Mouse (Mus musculus) layer of hippocampus, postnatal 10 days (tissue): ENCODE results near the gene Sag. TPM values are rescaled to one million over a fixed set of nuclear protein-coding genes. Genes with fewer than 3 reads are reported as not detected.

Source experiments
- DNase-seq, 2 experiments: peaks; one replicate each; pipeline ENCODE4 v3.0.0; 2021; ENCODE audit warnings: low spot score in 2 of 2
- long read RNA-seq: library from polyadenylated mRNA; stranded (forward); transcript quantifications from one replicate; pipeline ENCODE4 v2.0.0, GENCODE M21; 2023
- total RNA-seq, 2 experiments: library from RNA; stranded (reverse); gene quantifications; 2 replicates each; pipeline ENCODE4 v1.2.3; 2021

Sag gene
- 1 to 10 TPM; 1.8 to 2.2 TPM for total RNA-seq
- long read RNA-seq, partial matches to known transcripts, result 0 of 2 reads
- long read RNA-seq, other reads (novel, unspliced or antisense), result 2 of 2 reads

DNA sequence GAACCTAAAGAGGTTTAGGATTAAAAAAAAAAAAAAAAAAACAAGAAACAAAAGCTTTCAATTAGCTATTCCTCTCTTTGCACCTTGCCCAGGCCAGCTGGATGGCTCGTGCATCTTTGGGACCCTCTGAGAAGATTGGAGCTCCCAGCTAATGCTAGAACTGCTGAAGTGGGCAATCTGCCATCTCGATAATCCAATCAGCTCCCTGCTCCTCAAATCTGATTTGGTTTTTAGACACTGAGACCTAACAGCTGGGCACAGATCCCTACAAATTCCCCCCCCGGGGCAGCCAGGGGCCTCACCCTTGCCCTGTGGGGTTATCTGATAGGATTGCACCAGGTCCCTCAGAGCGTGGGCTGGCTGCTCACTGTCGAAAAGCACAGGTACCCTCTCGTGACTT is at the start of gene Sag:
Gene Sag (plus strand): TSS at position 105 of the 400 bp plus-strand sequence.
- DNase-seq, result no peak

DNA sequence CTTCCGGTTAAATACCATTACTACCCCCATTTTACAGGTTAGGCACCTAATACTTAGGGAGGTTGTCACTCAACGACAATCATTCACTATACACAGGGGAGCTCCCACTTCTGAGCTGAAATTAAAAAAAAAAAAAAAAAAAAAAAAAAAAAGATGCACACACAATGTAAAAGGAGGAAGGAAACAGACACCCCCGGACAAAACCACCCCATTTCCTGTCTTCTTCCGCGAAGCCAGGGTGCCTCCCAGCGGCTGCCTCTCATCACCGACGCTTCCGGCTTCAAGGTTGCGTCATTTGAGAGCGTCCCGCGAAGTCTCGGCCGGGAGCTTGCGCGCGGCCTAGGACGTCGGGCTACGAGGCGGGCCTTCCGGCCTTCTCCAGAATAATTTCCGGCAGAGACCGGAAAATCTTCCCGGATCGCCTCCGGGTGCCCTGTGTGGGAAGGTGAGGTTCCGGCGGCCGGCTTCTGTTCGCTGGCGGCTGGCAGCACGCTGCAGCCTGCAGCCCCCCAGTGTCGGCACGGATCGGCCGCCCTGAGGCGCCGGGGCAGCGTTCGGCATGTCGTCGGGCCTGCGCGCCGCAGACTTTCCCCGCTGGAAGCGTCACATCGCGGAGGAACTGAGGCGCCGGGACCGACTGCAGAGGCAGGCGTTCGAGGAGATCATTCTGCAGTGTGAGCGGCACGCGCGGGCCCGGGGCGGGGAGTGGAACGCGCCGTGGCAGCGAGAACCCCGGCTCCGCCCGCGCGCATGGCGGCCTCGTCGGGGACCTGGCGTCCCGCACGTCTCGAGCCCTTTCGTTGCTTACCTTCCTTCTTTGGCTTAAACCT is 47.6 kb upstream of the Sag start, which contains the start of gene Atg16l1:
Gene Atg16l1 (plus strand): TSS at position 230 of the 830 bp plus-strand sequence.
- DNase-seq, result peak; percentile 92 to 95

DNA sequence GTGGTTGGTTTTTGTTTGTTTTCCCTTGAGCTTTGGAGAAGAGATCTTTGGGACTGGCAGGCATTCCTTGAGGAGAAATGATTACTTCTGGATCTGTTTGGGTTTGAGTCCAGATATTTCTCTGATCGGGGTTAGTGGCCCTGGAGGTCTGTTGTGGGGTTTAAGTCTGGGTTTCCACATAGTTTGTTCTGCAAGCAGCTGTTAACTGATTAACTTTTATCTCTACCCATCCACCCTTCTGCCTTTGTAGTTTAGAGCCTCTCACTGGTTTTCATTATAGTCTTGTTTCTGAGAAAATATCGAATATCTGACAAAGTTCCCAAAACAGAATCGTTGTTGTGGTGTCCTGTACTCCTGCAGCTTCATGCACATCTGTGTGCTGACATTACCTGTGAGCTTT is 39.7 kb upstream of the Sag start:
- no peak for DNase-seq

DNA sequence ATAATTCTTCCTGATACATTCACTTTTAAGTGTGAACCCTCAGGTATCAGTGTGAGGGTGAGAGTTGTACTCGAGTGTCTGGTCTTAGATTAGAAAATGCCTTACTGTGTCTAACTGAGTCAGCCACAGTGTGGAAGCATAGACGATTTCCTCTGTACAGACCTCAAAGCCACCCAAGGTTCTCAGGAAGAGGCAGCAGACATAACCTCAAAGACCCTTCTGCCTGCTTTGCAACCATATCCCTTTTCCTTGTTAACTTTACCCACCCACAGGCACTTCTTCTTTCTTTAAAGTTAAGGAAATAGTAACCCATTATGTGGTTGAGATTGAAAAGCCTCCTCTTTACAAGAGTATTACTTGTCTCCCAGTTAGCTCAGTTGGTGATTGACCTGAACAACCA is 37.7 kb upstream of the Sag start:
- DNase-seq, result no peak

DNA sequence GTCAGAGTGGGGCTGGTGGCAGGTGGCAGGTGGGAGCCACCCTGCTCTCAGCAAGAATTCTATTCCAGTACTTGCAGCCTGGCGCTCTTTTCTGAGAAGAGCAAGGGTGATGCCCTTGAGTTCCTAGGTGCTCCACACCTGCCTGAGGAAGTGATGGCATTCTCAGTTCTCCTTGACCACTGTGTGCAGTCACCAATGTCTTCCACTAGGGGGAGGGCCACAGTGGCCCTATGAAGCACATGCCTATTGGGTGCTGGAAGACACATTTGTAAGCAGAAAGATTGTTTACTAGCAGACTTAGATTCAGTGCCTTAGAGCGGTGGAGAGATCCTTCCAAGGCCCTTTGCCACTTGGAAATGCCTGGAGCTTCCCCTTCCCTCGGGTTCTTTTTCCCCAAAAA is 37.2 kb upstream of the Sag start:
- DNase-seq, result no peak

DNA sequence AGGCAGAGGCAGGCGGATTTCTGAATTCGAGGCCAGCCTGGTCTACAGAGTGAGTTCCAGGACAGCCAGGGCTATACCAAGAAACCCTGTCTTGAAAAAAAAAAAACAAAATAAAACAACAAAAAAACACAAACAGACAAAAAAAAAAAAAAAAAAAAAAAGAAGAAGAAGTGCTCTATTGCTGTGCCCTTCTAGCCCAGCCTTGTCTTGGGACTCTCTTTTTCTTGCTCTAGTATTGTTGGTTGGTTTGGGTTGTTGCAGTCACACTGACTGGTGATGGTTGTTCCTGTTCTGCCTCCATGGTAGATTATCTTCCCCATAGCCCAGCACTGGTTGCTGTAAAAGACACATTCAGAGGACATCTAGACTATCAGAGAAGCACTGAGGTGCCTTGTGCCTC is 34.2 kb upstream of the Sag start:
- no peak for DNase-seq

DNA sequence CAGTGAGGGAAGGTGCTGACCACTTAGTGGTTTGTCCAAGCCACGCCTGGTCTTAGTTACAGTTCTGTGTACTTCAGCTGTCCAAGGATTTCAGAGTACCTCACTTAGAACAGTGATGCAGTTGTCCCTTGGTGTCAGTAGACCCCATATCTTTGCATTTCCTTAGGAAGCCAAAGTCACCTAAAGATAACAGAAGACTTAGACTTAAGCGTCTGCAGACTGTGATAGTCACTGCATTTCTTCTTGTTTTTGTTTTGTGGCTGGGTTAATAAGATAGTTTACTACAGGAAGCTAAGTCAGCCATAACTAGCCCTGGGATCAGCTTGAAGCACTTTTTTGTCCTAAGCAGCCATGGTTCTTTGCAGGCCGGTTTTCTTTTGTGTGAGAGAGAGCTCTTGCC is 33.0 kb upstream of the Sag start:
- no peak for DNase-seq

DNA sequence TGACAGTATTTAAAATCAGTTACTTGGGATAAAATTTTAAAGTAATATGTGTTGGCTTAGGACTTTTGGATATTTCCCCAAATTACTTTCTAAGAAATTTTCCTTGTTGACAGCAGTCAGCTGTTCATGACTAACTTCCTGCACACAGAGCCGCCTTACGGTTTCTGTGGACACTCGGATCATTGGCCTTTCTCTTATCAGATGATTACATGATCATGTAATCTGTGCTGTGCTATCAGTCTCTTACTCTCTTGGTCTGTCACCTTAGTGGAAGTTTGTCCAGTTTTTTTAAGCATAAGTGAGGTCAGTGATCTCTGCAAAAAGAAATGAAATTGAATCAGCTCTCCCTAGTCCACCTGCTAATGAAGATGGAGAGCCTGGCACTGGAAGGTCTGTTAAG is 31.8 kb upstream of the Sag start:
- no peak for DNase-seq

DNA sequence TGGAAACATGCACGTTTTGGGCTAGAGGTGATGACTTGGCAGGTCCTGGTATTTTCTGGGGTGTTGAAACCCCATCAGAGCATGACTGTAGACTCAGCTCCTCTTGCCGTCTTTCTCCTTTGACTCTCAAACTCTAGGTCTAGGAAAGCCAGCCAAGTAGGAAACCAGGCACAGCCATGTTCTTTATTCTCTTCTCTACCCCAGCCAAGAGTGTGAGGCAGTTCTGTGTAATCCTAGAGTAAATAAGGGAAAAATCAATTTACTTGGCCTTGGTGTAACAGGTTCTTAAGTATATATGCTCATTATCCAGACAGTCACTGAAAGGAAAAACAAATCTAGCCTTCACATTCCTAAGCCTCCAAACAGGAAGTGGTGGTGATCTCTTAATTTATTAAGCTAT is 30.1 kb upstream of the Sag start:
- DNase-seq, result no peak

DNA sequence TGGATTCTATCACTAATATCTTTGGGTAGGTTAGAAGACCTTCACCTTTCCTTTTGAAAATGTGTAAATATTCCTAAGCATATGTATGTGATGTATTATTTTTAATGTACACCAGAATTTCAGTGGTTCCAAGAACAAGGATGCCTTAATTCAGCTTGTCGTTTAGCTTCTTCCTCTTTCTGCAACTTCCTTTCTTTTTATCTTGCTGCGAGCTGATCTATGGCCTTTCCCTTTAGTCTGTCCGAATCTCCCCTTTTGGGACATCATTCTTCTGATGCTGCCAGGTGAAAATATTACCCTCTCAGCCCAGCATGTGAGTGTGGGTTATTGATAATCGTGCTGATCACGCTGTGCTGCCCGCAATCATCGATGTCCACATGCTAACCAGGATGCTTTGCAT is 28.6 kb upstream of the Sag start:
- no peak for DNase-seq

DNA sequence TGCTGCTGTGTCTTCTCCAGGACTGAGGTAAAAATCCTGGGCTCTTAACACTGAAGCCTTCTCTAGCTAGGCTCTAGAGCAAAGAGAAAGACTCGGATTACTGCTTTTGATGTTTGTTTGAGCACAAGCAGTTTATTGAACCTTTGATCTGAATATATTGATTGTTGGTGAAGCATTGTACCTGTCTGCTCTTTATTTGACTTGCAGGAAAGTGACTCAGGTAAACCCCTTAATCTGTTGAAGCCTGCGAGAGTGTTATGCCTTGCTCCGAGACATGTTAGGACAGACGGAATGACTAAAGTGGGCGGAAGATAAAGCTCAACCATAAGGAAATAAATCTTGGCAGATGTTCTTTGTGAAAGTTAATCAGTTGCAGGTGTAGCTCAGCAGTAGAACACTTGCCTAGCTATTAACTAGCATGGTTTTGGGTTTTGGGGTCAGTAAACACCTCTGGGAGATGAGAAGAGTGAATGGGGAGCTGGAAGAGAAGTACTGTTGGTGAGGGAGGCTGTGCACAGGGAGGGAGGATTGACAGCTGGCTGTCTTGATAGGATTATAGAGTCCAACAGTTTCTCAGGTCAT is 24.2 kb upstream of the Sag start:
- DNase-seq, result no peak

DNA sequence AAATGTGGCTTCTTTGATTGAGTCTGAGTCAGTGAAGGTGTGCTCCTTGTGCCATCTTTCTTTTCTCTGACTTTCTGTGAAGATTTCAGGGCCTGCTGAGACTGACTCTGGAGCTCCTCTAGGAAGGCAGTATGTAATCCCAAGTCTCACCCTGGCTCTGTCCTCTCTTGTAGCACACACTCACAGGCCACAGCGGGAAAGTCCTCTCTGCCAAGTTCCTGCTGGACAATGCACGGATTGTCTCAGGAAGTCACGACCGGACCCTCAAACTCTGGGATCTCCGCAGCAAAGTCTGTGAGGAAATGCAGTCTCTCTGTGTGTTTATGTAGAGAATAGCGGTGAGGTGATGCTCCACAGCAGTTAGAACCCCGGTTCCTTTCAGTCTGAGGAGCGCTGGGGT is 17.8 kb upstream of the Sag start:
- DNase-seq, result no peak

DNA sequence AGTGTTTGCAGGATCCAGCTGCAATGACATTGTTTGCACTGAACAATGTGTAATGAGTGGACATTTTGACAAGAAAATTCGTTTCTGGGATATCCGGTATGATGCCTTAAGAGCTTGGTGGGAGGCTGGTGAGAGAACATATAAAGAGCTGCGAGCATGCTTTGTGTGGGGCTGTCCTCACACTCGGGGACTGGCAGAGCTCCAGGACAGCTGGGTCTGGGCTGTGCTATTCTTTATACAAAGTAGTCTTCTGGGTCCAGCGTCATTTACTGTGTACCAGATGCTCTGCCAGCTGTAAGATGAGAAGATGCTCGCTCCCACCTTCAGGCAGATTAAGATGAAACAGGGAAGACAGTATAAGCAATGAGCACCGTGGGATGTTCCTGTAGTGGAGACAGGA is 17.2 kb upstream of the Sag start:
- peak; percentile 59 to 70 for DNase-seq

DNA sequence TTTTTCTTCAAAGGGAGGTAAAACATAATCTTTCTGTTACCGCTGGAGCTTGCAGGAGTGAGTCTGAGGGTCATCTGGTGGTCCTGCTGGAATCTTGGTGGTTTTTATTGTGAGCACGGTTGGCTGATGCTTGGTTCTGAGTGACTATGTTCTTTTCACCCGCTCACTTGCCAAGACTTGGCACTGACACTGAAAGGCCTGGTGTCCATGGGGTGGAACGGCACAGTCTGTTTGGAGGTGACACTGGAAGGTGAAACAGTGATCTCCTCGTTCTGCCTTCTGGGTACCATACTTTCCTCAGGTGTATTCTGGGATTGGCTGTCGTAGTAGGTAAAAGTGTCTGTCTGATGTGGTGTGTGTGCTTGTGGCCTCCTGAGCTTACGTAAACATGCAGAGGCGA is 13.8 kb upstream of the Sag start:
- no peak for DNase-seq

DNA sequence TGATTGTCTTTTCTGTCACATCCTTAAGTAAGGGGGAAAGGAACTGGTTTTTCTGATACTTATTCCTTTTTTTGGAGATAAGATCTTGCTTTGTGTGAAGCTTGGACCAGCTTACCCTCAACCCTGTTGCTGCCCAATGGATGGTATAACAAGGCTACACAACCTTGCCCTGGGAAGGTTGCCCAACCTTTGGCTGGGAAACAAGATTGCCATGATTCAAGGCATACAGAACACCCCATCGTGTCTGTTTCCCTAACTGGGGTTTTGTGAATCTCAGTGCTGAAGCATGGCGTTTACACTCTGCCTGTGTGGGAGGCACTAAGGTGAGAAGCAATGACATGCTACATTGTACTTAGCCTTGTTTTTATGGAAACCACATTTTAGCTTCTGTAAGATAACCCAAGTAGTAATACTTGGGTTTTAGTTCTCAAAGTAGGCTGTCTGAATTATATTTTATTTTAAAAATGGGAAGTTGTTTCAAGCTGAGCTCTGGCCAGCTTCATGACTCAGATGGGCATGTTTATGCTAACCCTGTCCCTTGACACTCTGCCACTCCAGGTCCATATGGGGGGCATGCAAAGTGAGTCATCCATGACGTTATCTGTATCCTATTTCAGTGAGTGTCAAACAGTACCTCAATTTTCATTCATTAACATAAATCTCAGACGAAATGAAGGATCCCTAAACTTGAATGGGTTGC is 10.9 kb upstream of the Sag start:
- DNase-seq, result no peak

DNA sequence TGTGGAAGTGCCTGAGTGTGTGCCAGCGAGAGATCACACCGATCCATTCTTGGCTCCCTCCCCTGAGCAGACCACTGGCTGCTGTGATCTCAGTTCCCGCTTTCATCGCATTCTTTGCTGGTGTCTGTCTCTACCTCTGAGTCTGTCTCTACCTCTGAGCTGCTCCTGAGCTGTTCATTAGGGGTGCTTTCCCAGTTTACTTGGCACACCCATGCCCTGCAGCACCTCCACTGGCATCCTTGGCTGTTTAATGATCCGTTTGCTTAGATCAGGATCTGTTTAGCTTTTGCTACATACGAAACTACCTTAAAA is 10.4 kb upstream of the Sag start:
- DNase-seq, result no peak

DNA sequence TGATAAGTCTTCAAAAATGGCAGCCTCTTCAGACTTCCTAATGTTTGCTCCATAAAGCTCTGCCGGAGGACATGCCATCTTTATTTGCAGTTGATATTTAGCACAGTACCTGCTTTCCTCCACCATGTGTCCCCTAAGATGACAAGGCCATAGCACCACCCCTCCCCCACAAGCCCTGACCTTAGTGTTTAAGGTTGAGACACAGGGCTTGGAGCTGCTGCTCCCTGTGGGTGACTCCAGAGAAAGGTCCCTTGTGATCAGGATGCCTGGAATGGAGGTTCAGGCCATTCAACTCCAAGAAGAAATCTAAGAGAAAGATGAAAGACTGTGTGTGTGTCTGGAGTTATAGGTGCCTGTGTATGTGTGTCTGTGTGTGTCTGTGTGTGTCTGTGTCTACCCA is 5.8 kb upstream of the Sag start:
- no peak for DNase-seq

DNA sequence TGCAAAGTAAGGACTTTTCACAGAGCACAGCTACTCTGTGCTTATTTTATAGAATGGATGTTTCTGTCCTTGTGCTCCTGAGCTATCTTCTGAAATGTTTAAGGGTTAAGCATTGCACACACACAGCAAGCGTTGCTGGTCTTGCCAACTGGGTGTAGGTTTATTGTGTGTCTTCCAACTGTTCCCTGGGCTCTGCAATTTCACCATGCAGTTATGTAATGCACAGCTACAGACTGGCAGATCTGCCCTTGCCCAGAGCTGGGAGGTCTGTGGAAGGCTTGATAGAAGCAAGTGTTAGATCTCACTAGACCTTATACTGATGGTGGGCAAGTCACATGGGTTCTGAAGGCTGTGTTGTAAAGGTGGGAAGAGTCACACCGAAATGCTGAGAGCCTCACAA is 5.2 kb upstream of the Sag start:
- no peak for DNase-seq

DNA sequence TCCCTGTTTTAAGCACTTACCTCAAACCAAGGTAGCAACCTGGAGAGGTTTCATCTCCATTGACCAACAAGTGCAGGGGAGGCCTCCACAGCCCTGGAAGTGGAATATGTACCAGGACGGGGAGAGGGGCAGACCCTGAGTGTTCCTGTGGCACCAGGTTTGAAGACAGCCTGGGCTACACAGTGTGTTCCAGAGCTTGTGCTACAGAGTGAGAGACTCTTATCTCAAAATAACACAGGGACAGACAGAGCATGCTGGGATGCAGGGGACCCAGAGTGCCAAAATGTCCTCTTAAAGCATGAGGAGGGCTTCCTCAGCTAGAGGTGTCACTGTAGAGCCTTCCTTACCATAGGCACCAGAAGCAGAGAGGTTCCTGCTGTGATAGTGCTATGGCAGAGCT is 4.3 kb downstream of the Sag start:
- DNase-seq, result no peak

DNA sequence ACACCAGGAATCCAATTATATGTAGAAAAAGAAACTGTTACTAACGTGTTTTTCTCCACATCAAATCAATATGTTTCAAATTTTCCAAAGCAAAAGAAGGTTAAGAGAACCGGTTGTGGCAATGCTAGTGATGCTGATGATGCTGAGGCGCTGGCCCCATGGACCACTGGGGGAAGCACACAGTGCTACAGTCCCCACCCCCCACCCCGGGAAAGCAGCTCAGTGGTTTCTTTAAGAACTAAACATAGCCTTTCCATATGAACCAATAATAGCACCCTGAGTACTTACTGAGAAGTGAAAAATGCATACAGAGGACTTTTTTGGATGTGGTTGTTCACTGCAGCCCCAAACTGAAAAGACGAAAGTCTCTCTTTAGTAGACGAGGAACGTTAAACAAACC is 7.9 kb downstream of the Sag start:
- no peak for DNase-seq

DNA sequence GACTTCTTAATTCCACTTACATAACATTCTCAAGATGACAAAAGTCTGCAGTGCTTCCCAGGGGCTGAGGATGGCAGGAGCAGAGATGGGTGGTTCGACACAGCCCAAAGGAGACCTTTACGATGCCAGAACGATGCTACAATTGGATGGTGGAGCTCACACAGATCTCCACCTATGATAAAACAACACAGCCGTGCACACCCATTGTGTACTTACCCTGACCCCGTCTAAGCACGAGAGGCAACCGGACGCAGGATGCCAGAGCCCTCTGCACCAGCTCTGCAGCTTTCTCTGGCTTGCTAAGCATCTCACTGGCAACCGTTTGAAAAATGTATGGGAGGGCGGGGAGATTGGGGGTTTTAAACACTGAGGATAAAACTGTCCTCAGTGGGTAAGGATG is 8.6 kb downstream of the Sag start:
- no peak for DNase-seq

DNA sequence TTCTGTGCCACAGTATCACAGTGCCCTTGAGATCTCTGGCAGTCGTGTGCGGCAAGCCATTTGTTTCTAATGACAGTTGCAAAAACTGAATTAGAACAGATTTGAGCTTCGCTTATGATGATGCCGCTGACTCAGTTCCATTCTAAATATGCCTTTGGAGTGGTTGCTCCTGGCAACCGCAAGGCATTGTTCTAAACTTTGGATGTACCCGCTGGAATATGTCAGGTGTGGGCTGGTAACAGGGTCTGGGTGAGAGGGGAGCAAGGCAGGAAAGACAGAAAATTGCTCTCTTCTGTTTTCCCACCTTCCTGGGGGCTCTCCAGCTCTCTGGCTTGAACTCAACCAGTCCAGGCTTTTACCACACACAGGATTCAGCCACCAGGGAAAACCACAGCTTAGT is 9.7 kb downstream of the Sag start:
- peak; percentile 32 to 51 for DNase-seq

DNA sequence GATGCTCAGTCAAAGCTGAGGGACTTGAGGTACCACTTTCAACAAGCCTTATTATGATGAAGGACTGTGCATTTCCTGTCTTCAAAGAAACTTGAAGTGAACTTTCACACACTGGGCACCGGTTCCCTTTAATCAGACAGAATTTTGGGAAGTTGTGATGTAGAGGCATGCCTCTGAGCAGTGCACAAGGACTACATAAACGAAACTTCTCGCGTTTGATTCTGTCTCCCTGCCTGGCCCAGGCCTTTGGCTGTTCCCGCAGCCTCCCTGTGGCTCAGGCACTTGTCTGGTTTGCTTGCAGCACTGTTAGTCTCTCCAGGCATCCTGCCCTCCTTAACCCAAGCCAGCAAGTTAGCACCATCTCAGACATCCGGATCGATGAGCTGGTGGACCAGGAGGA is 10.2 kb downstream of the Sag start:
- DNase-seq, result peak; percentile 55 to 59
